Mouse (Mus musculus) limb, embryonic 11.5 days (tissue): ENCODE data around the gene Spryd4. TPM values are rescaled to one million over a fixed set of nuclear protein-coding genes. Genes with fewer than 3 reads are reported as not detected.

Source experiments
- ATAC-seq: fragments of 200-750 bp; cut with Nextera tagmentation; 2 replicates; pipeline ENCODE4 v1.8.0; 2017; ENCODE audit warnings: low read depth; ENCODE audit not compliant: insufficient number of reproducible peaks, low FRiP score, low TSS enrichment
- DNase-seq: peaks from one replicate; pipeline ENCODE4 v3.0.0-alpha.2; 2015; ENCODE audit warnings: low spot score
- H3K27ac ChIP-seq: fragments of 300-500 bp; sonication (generic); replicated peaks from 2 replicates; pipeline ENCODE4 v1.5.1; 2014; ENCODE audit warnings: low read depth, mild to moderate bottlenecking, low read length
- H3K27me3 ChIP-seq: fragments of 300-500 bp; sonication (generic); 2 replicates; pipeline ENCODE4 v1.6.1; 2014; ENCODE audit warnings: mild to moderate bottlenecking, low read length, mixed read lengths; ENCODE audit not compliant: control insufficient read depth, insufficient read depth
- H3K36me3 ChIP-seq: fragments of 300-500 bp; sonication (generic); 2 replicates; pipeline ENCODE4 v1.6.1; 2014; ENCODE audit warnings: mild to moderate bottlenecking, low read length, moderate library complexity, mixed read lengths; ENCODE audit not compliant: control insufficient read depth, insufficient read depth
- H3K4me1 ChIP-seq: fragments of 300-500 bp; sonication (generic); 2 replicates; pipeline ENCODE4 v1.6.1; 2014; ENCODE audit warnings: low read length, mixed read lengths; ENCODE audit not compliant: control insufficient read depth, insufficient read depth
- H3K4me2 ChIP-seq: fragments of 300-500 bp; sonication (generic); 2 replicates; pipeline ENCODE4 v1.6.1; 2014; ENCODE audit warnings: low read depth, mild to moderate bottlenecking, moderate library complexity; ENCODE audit not compliant: severe bottlenecking
- H3K4me3 ChIP-seq: fragments of 300-500 bp; sonication (generic); 2 replicates; pipeline ENCODE4 v1.5.1; 2014; ENCODE audit warnings: low read depth, low read length
- H3K9ac ChIP-seq: fragments of 300-500 bp; sonication (generic); 2 replicates; pipeline ENCODE4 v1.6.1; 2014; ENCODE audit warnings: mild to moderate bottlenecking, low read length
- H3K9me3 ChIP-seq: fragments of 300-500 bp; sonication (generic); 2 replicates; pipeline ENCODE4 v1.6.1; 2016; ENCODE audit warnings: low read length; ENCODE audit not compliant: control insufficient read depth
- WGBS: fragments of 180-500 bp; shearing (Covaris S2); extraction: QIAGEN DNeasy Blood & Tissue Kit; methylation state at CpG from one replicate; pipeline ENCODE4 v1.1.7; 2014; 5-methylcytosine and 5-hydroxymethylcytosine counted together
- polyA plus RNA-seq: library from polyadenylated mRNA; unstranded; fragments of >200 nt; fragmentation: Nextera tagmentation; extraction: Ambion mirVana; gene quantifications from 2 replicates; pipeline ENCODE4 v1.2.1, GENCODE M21; 2014

The Spryd4 gene
- polyA plus RNA-seq, 1 experiment from 2014 or later, result 33.1 TPM

DNA sequence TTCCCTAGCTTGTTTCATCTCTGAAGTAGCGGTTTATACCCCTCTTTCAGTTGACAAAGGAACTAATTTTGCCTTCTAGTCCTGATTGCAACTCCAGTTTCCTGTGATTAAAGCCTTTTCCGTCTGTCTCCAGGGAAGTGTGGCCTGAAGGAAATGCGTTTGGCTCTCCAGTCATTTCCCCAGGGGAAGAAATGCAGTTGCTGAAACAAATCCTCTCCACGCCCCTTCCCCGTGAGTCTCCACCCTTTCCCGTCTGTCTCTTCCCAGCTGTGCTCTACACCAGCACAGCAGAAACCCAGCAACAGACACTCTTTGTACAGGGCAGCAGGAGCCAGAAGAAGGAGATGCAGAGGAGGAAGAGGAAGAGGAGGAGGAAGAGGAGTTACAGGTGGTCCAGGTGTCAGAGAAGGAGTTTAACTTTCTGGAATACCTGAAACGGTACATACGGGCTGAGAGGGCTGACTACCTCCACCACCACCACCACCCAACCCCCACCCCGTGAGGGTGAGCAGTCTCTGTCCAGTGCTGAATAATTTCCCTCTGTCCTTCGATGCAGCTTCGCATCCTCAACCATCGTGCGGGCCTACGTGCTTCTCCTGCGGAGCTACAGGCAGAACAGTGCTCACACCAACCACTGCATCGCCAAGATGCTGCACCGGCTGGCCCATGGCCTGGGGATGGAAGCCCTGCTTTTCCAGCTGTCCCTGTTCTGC, 35.6 kb upstream of the Spryd4 start:
- H3K4me1 ChIP-seq, result no peaks in the 10 kb centered on the region
- no peak overlapping the region for H3K4me3 ChIP-seq
- H3K27ac ChIP-seq, result no peak overlapping the region
- no peak for DNase-seq
- 87% methylated on average over 17 of the region's 17 CpGs for WGBS
- H3K4me2 ChIP-seq, result no peak overlapping the region
- H3K9me3 ChIP-seq, result no peaks in the 10 kb centered on the region
- no peak overlapping the region for H3K9ac ChIP-seq
- no peaks in the 10 kb centered on the region for H3K27me3 ChIP-seq
- ATAC-seq, result no peak
- peaks cover 65% of the 10 kb centered on the region for H3K36me3 ChIP-seq

DNA sequence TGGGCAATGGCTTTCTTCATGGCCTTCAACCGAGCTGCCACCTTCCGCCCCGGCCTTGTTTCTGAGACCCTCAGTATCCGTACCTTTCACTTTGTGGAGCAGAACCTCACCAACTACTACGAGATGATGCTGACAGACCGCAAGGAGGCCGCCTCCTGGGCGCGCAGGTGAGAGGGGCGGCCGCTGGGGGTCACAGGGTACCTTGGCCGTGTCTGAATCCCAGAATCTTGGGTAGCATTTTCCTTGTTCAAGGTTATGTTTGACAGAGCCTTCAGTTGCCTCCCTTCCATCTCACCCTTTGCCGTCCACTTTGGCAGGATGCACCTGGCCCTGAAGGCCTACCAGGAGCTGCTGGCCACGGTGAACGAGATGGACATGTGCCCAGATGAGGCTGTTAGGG, 32.5 kb upstream of the Spryd4 start:
- H3K4me1 ChIP-seq, result no peaks in the 10 kb centered on the region
- H3K36me3 ChIP-seq, result peaks cover 57% of the 10 kb centered on the region
- no peak overlapping the region for H3K4me3 ChIP-seq
- ATAC-seq, result no peak
- no peaks in the 10 kb centered on the region for H3K27me3 ChIP-seq
- H3K27ac ChIP-seq, result no peak overlapping the region
- WGBS, result 93% methylated on average over 15 of the region's 15 CpGs
- DNase-seq, result no peak
- H3K9ac ChIP-seq, result no peak overlapping the region
- no peak overlapping the region for H3K4me2 ChIP-seq
- H3K9me3 ChIP-seq, result no peaks in the 10 kb centered on the region

DNA sequence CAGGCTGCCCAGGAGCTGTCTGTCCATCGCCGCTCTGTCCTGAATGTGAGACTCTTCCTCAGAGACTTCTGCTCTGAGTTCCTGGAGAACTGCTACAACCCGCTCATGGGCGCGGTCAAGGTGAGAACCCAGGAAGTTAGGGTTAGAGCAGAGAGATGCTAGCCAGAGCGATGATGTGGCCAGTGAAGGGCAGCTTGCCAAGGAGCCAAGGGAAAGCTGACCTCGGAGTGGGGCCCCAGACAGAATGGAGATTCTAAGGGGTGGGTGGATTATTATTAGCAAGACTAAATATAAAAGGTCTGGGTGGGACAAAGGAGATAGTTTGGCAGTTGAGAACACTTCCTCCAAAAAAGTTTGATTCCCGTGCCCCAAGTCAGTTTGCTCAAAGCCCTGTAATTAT, 31.6 kb upstream of the Spryd4 start:
- Histone ChIP-seq H3K4me2 (no peak overlapping the region), H3K4me1 (no peaks in the 10 kb centered on the region), H3K9me3 (no peaks in the 10 kb centered on the region), H3K27ac (no peak overlapping the region), H3K9ac (no peak overlapping the region), H3K36me3 (peaks cover 53% of the 10 kb centered on the region), H3K27me3 (no peaks in the 10 kb centered on the region), H3K4me3 (no peak overlapping the region)
- no peak for ATAC-seq
- 97% methylated on average over 8 of the region's 8 CpGs for WGBS
- no peak for DNase-seq

DNA sequence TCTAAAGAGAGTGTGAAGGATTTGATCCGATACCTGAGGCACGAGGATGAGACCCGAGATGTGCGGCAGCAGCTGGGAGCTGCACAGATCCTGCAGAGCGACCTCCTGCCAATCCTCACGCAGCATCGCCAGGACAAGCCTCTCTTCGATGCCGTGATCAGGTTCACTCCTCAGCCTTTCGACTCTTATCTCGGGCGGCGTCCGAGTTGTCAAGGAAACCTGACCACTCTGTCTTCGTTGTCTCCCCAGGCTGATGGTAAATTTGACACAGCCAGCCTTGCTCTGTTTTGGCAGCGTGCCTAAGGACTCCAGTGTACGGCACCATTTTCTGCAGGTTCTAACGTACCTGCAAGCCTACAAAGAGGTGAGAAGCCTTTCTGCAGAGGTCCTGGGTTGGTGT, 28.5 kb upstream of the Spryd4 start:
- H3K4me1 ChIP-seq, result peaks cover 6% of the 10 kb centered on the region; the same call in 1 of the 2 replicates
- no peak overlapping the region for H3K9ac ChIP-seq
- peaks cover 37% of the 10 kb centered on the region for H3K36me3 ChIP-seq
- no peak overlapping the region for H3K4me2 ChIP-seq
- 91% methylated on average over 18 of the region's 18 CpGs for WGBS
- ATAC-seq, result no peak
- no peak overlapping the region for H3K4me3 ChIP-seq
- H3K9me3 ChIP-seq, result no peaks in the 10 kb centered on the region
- no peaks in the 10 kb centered on the region for H3K27me3 ChIP-seq
- no peak for DNase-seq
- no peak overlapping the region for H3K27ac ChIP-seq

DNA sequence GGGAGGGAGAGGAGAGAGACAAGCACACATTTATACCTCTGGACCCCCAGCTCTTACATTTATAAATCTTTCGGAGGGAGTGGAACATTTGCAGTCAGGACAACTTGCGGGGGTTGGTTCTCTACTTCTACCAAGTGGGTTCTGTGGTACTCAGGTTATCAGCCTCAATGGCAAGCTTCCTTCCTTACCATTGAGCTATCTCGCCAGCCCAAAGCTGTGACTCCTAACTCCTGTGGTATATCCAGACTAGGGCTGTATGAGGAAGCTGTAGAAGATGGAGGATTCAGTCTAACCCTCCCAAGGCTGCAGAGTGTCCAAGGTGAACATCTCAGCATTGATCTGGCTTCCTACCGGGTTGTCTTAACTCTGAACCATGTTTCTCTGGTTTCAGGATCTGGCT, 27.5 kb upstream of the Spryd4 start:
- H3K9ac ChIP-seq, result no peak overlapping the region
- H3K4me2 ChIP-seq, result no peak overlapping the region
- DNase-seq (no peak), ATAC-seq (no peak)
- peaks cover 6% of the 10 kb centered on the region; the same call in 1 of the 2 replicates for H3K4me1 ChIP-seq
- no peaks in the 10 kb centered on the region for H3K27me3 ChIP-seq
- H3K36me3 ChIP-seq, result peaks cover 31% of the 10 kb centered on the region
- H3K4me3 ChIP-seq, result no peak overlapping the region
- WGBS, result 93% methylated on average over 4 of the region's 4 CpGs
- no peaks in the 10 kb centered on the region for H3K9me3 ChIP-seq
- no peak overlapping the region for H3K27ac ChIP-seq

DNA sequence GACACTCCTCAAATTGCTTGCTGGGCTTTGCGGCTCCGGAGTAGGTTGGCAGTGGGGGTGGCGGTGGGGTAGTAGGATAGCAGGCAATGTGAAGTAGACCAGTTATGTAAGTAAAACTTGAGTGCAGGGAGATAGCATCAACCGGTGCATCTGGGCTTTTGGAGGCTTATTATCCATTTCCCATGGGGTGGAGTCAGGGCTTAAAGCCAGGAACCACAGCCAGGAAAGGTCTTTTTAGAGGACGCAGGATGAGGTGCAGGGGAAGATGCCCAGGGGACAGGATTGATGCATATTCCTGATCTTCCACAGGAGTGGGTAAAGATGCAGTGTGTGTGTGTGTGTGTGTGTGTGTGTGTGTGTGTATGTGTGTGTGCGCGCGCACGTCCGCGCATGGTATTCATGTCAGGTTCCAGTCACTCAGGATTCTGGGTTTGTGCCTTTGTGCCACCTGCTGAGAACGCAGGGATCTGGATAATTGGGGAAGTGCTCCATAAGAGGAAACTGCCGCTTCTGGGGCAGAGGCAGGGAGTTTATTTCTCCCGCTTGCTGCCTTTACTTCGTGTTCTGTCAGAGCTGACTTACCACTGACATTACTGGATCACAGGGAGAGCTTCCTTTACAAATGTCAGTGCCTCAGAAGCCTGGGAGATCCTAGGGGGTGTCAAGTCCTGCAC, 26.3 kb upstream of the Spryd4 start:
- H3K4me1 ChIP-seq, result peaks cover 9% of the 10 kb centered on the region
- 83% methylated on average over 15 of the region's 15 CpGs for WGBS
- DNase-seq (no peak), ATAC-seq (no peak)
- H3K27ac ChIP-seq, result no peak overlapping the region
- H3K4me2 ChIP-seq, result no peak overlapping the region
- H3K9ac ChIP-seq, result no peak overlapping the region
- H3K36me3 ChIP-seq, result peaks cover 28% of the 10 kb centered on the region
- no peak overlapping the region for H3K4me3 ChIP-seq
- no peaks in the 10 kb centered on the region for H3K9me3 ChIP-seq
- H3K27me3 ChIP-seq, result no peaks in the 10 kb centered on the region

DNA sequence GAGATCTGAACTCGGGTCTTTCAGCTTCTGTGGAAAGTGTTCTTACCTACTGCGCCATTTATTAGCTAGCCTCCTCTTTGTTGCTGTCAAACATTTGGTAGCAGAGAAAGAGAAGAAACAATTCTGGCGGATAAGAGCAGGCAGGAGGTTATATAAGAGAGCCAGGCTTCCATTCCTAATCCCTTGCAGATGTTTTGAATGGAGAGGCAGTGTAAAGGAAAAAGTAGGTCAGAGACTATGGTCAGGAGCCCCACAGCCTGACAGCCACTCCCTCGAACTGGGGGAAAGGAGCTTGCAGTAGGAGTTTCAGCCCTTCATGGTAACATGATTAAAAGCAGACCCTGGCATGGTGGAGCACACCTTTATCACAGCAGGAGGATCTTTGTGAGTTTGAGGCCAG, 24.7 kb upstream of the Spryd4 start:
- no peak overlapping the region for H3K27ac ChIP-seq
- no peak overlapping the region for H3K4me3 ChIP-seq
- H3K9me3 ChIP-seq, result no peaks in the 10 kb centered on the region
- ATAC-seq (no peak), DNase-seq (no peak)
- 41% methylated on average over 4 of the region's 4 CpGs for WGBS
- H3K36me3 ChIP-seq, result peaks cover 16% of the 10 kb centered on the region
- peaks cover 9% of the 10 kb centered on the region for H3K4me1 ChIP-seq
- H3K27me3 ChIP-seq, result no peaks in the 10 kb centered on the region
- H3K9ac ChIP-seq, result 0 out of 2 replicates have a peak overlapping the region, but pooled peaks have one; percentile 27
- no peak overlapping the region for H3K4me2 ChIP-seq

DNA sequence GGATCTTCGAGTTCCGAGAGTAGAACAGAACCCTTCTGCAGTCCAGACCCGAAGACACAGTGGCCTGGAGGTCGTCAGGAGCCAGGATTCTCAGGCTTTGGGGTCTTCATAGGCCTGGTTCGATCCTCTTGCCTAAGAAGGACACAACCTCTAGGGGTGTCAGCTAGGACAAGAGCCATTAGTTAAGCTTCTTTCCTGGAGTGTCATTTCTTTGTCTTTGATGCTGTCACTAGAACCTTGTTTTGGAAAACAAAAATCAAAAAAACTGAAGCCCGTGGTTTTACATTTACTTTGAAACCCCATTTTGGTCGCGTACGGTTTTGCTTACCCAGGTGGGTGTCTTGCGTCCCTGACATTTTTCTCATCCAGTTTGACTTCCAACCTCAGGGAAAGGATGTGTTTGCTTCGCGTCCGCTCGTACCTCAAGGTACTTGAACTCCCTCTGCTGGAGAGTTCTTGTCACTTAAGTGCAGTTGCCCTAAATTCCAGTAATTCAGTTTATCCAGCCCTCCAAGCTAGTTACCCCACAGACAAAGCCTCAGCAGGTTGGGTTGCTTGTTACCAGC, 20.9 kb upstream of the Spryd4 start:
- Histone ChIP-seq H3K27ac (peak overlapping the region; percentile 96), H3K4me3 (peak overlapping the region; percentile 81), H3K27me3 (no peaks in the 10 kb centered on the region), H3K4me1 (peaks cover 17% of the 10 kb centered on the region), H3K36me3 (peaks cover 2% of the 10 kb centered on the region; the same call in 1 of the 2 replicates), H3K4me2 (peak overlapping the region; percentile 68), H3K9me3 (no peaks in the 10 kb centered on the region), H3K9ac (peak overlapping the region; percentile 97)
- DNase-seq (peak; percentile 68), ATAC-seq (no peak; the same call in 1 of the 2 replicates)
- 0% methylated on average over 14 of the region's 14 CpGs for WGBS
